Mouse (Mus musculus): Measurements from ENCODE around the gene Rbpms2.

Rbpms2 gene

GRCm38 (mm10) chr9:65629025-65629766 lies at the start of gene Rbpms2:
TSS of gene Rbpms2 (plus strand) at chr9:65629648.
- DNase-seq (ENCODE audit: low read depth, low spot score) = no peak

- DNase-seq (ENCODE audit: low read depth, low spot score) = peak; percentile 87
Measured at GRCm38 (mm10) chr9:65579781-65580371, 49.6 kb upstream of the Rbpms2 start, which contains the start of gene Plekho2. TSS of gene Plekho2 (minus strand) at chr9:65580040.

GRCm38 (mm10) chr9:65580401-65581256 lies 48.8 kb upstream of the Rbpms2 start:
- DNase-seq (ENCODE audit: low read depth, low spot score) = no peak

GRCm38 (mm10) chr9:65583045-65583444 lies 46.4 kb upstream of the Rbpms2 start:
- no peak for DNase-seq (ENCODE audit: low read depth, low spot score)

GRCm38 (mm10) chr9:65586406-65587269 lies 42.8 kb upstream of the Rbpms2 start, which contains the start of gene Pif1:
TSS of gene Pif1 (plus strand) at chr9:65587160.
- DNase-seq (ENCODE audit: low read depth, low spot score) = no peak

GRCm38 (mm10) chr9:65587270-65587572 lies 42.2 kb upstream of the Rbpms2 start:
- DNase-seq (ENCODE audit: low read depth, low spot score) = no peak

- DNase-seq (ENCODE audit: low read depth, low spot score) = no peak
Measured at GRCm38 (mm10) chr9:65587573-65588358, 41.7 kb upstream of the Rbpms2 start.

GRCm38 (mm10) chr9:65589091-65589490 lies 40.4 kb upstream of the Rbpms2 start:
- DNase-seq (ENCODE audit: low read depth, low spot score) = no peak

- DNase-seq (ENCODE audit: low read depth, low spot score) = no peak
Measured at GRCm38 (mm10) chr9:65592721-65593120, 36.7 kb upstream of the Rbpms2 start.

GRCm38 (mm10) chr9:65593596-65593995 lies 35.9 kb upstream of the Rbpms2 start:
- DNase-seq (ENCODE audit: low read depth, low spot score) = no peak

GRCm38 (mm10) chr9:65598765-65599249 lies 30.6 kb upstream of the Rbpms2 start:
- no peak for DNase-seq (ENCODE audit: low read depth, low spot score)

GRCm38 (mm10) chr9:65600951-65601350 lies 28.5 kb upstream of the Rbpms2 start:
- DNase-seq (ENCODE audit: low read depth, low spot score) = no peak

- DNase-seq (ENCODE audit: low read depth, low spot score) = no peak
Measured at GRCm38 (mm10) chr9:65603401-65604102, 25.9 kb upstream of the Rbpms2 start.

GRCm38 (mm10) chr9:65605471-65606136 lies 23.8 kb upstream of the Rbpms2 start:
- peak; percentile 92 for DNase-seq (ENCODE audit: low read depth, low spot score)

GRCm38 (mm10) chr9:65606321-65607109 lies 22.9 kb upstream of the Rbpms2 start:
- DNase-seq (ENCODE audit: low read depth, low spot score) = no peak

- DNase-seq (ENCODE audit: low read depth, low spot score) = no peak
Measured at GRCm38 (mm10) chr9:65607120-65607519, 22.3 kb upstream of the Rbpms2 start.

- DNase-seq (ENCODE audit: low read depth, low spot score) = no peak
Measured at GRCm38 (mm10) chr9:65611969-65612486, 17.4 kb upstream of the Rbpms2 start.

GRCm38 (mm10) chr9:65613098-65613497 lies 16.4 kb upstream of the Rbpms2 start:
- DNase-seq (ENCODE audit: low read depth, low spot score) = no peak

Data from WW6 (cell line).